Mouse (Mus musculus) heart, embryonic 11.5 days (tissue): ENCODE data around the gene Duxf3. TPM values are rescaled to one million over a fixed set of nuclear protein-coding genes. Genes with fewer than 3 reads are reported as not detected.

Experiments used
- polyA plus RNA-seq: library from polyadenylated mRNA; unstranded; fragments of >200 nt; fragmentation: Nextera tagmentation; extraction: Ambion mirVana; gene quantifications from 2 replicates; pipeline ENCODE4 v1.2.1, GENCODE M21; 2014

Duxf3 gene
- polyA plus RNA-seq, 1 experiment from 2014 or later = not detected

Other genes with a start within 250 kb of the Duxf3 start
- not detected in 2 replicates for gene AW822073, start 7.7 kb downstream of the Duxf3 start, polyA plus RNA-seq
- gene Gm4981, start 4.0 kb upstream of the Duxf3 start, polyA plus RNA-seq = not detected in 2 replicates
- gene Gcc2, start 22.8 kb upstream of the Duxf3 start, polyA plus RNA-seq = 31.7 and 42.6 TPM in 2 replicates
- 120 and 125 TPM in 2 replicates for gene Lims1, start 90.8 kb upstream of the Duxf3 start, polyA plus RNA-seq
- 21.9 and 35.5 TPM in 2 replicates for gene Ranbp2, start 214.2 kb upstream of the Duxf3 start, polyA plus RNA-seq